Mouse (Mus musculus) embryo, embryonic 9.5 days (tissue): ENCODE measurements around the gene Med13.

Source experiments
- DNase-seq: peaks from one replicate; pipeline ENCODE4 v3.0.0-alpha.2; 2017; ENCODE audit errors: extremely low spot score

The Med13 gene

DNA sequence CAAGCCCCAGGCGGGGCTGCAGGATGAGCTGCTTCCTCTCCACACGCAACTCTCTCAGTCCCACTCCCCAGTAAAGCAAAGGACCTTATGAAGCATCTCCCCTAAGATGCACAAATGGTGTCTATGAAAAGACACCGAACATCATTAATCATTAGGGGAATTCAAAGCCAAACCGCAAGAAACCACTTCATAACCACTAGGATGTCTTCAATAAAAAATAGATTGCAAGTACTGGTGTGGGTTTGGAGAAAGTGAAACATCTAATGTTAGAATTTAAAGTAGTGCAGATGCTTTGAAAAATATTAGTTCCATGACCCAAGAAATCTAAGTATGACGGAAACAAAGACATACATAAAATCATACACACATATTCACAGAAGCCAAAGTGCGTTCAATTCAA, 65.7 kb downstream of the Med13 start:
- no peak for DNase-seq

- no peak for DNase-seq
Measured at GRCm38 (mm10) chr11:86285729-86286128, 71.7 kb downstream of the Med13 start.

GRCm38 (mm10) chr11:86278442-86279102, 78.8 kb downstream of the Med13 start:
- no peak for DNase-seq

GRCm38 (mm10) chr11:86257460-86258076, 99.8 kb downstream of the Med13 start, which contains the start of gene Ints2:
TSS of gene Ints2 (minus strand) at chr11:86257575.
- peak; percentile 90 for DNase-seq

DNA sequence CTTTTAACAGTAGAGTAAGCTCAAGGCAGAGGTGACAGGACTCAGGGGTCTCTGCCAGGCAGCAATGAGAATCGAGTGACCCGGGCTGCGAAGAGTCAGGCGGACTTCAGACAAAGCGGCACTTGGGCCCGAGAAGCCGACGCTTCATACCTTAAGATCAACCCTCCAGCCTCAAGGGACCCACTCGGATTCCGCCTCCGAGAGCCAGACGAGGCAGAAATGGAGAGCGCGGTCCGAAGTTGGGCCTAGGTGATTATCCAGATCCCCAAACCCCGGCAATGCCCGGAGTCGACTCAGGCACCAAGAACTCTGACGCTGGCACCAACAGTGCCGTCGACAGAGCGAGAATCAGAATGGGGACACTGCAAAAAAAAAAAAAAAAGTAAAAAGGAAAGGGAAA, 100.3 kb downstream of the Med13 start:
- no peak for DNase-seq

DNA sequence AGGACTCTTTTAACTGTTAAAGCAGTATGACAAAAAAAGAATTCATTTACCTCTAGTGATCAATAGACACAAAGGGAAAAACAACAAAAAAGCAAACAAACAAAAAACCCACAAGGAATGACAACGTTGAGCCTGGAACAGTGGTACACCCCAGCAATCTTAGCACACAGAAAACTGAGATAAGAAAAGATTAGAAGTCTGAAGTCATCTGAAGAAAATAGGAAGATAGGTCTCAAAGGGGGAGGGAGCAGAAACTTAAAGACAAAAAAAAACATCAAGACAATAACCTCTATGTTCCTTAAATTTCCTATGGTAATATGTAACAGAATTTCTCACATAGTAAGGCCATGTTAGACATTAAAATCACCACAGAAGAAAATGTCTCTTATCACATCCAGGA, 104.1 kb downstream of the Med13 start:
- DNase-seq = no peak

DNA sequence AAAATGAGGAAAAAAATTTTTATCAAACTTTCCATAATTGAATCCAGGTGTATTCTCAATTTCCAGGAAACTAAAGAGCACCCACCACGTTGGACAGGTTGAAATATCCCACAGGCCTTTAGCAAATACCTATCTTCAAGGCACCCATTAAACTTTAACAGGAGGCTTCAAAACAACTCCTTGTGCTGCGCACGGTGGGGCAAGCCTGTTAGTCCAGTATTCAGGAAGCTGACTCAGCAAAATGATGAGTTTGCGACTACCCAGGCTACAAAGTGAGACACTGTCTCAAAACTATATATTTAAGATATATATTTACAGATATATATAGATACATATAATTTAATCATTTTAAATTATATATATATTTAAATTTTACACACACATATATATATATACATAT, 125.0 kb downstream of the Med13 start:
- no peak for DNase-seq

GRCm38 (mm10) chr11:86231781-86232350, 125.5 kb downstream of the Med13 start:
- no peak for DNase-seq

- DNase-seq = no peak
Measured at GRCm38 (mm10) chr11:86226646-86227180, 130.7 kb downstream of the Med13 start.

- no peak for DNase-seq
Measured at GRCm38 (mm10) chr11:86225761-86226160, 131.6 kb downstream of the Med13 start.
